Mouse (Mus musculus) liver, embryonic 14.5 days (tissue): ENCODE data around the gene Pou2f2. TPM values are rescaled to one million over a fixed set of nuclear protein-coding genes. Genes with fewer than 3 reads are reported as not detected.

Source experiments
- ATAC-seq: fragments of 200-750 bp; cut with Nextera tagmentation; 2 replicates; pipeline ENCODE4 v1.8.0; 2017; ENCODE audit warnings: moderate number of reproducible peaks, mild to moderate bottlenecking, moderate library complexity; ENCODE audit not compliant: insufficient read depth
- DNase-seq, 3 experiments: peaks; one replicate each; pipeline ENCODE4 v3.0.0-alpha.2; 2012 to 2013; ENCODE audit warnings: low read depth in 3 of 3, low spot score in 3 of 3
- H3K27ac ChIP-seq: fragments of 300-500 bp; sonication (generic); 2 replicates; pipeline ENCODE4 v1.5.1; 2014; ENCODE audit warnings: moderate library complexity, mild to moderate bottlenecking, control low read depth, inconsistent platforms
- H3K27me3 ChIP-seq: fragments of 300-500 bp; sonication (generic); 2 replicates; pipeline ENCODE4 v1.6.1; 2014; ENCODE audit warnings: mild to moderate bottlenecking, low read length, moderate library complexity; ENCODE audit not compliant: control insufficient read depth, insufficient read depth
- H3K36me3 ChIP-seq: fragments of 300-500 bp; sonication (generic); replicated peaks from 2 replicates; pipeline ENCODE4 v1.6.1; 2014; ENCODE audit warnings: low read depth; ENCODE audit not compliant: control insufficient read depth, insufficient read depth
- H3K4me1 ChIP-seq, 2 experiments: fragments of 200-500 bp in 1 of 2; fragments of 300-500 bp in 1 of 2; sonication (generic) in 1 of 2; replicated peaks; 2 replicates each; pipeline ENCODE4 v1.6.1; 2012 to 2014; ENCODE audit warnings: antibody characterized with exemption in 1 of 2, inconsistent platforms in 1 of 2, low read length in 1 of 2; ENCODE audit not compliant: control insufficient read depth in 2 of 2, insufficient read depth in 2 of 2
- H3K4me2 ChIP-seq: fragments of 300-500 bp; sonication (generic); 2 replicates; pipeline ENCODE4 v1.6.1; 2014; ENCODE audit warnings: low read depth, mild to moderate bottlenecking, control low read depth, moderate library complexity
- H3K4me3 ChIP-seq, 2 experiments: fragments of 200-500 bp in 1 of 2; fragments of 300-500 bp in 1 of 2; sonication (generic) in 1 of 2; 2 replicates each; pipeline ENCODE4 v1.5.1; 2012 to 2014; ENCODE audit warnings: low read depth in 2 of 2, low read length in 2 of 2, mild to moderate bottlenecking in 2 of 2, control low read depth in 1 of 2, inconsistent platforms in 1 of 2, moderate library complexity in 1 of 2; ENCODE audit not compliant: insufficient read depth in 1 of 2
- H3K9ac ChIP-seq: fragments of 300-500 bp; sonication (generic); replicated peaks from 2 replicates; pipeline ENCODE4 v1.6.1; 2014; ENCODE audit warnings: mild to moderate bottlenecking, control low read depth, moderate library complexity
- H3K9me3 ChIP-seq: fragments of 300-500 bp; sonication (generic); 2 replicates; pipeline ENCODE4 v1.6.1; 2016; ENCODE audit warnings: low read length, mixed read lengths; ENCODE audit not compliant: control insufficient read depth
- CTCF ChIP-seq: IDR thresholded peaks from 2 replicates; pipeline ENCODE4 v1.5.1; 2016; ENCODE audit warnings: antibody characterized with exemption, low read depth, control low read depth
- EP300 ChIP-seq: IDR thresholded peaks from 2 replicates; pipeline ENCODE4 v1.6.1; 2016; ENCODE audit warnings: antibody characterized with exemption, low read depth
- WGBS: fragments of 180-500 bp; shearing (Covaris S2); extraction: QIAGEN DNeasy Blood & Tissue Kit; methylation state at CpG from one replicate; pipeline ENCODE4 v1.1.7; 2014; ENCODE audit not compliant: insufficient replicate concordance; 5-methylcytosine and 5-hydroxymethylcytosine counted together
- polyA plus RNA-seq, 2 experiments: library from polyadenylated mRNA; depleted of rRNA in 1 of 2; stranded (reverse) in 1 of 2; unstranded in 1 of 2; fragments of >200 nt; fragmentation: Nextera tagmentation in 1 of 2; extraction: Ambion mirVana in 1 of 2; gene quantifications; 2 replicates each; pipeline versions ENCODE4 v1.2.1 to v1.2.3; 2012 to 2014

Pou2f2 gene
- polyA plus RNA-seq, 2 experiments, result 0.73 to 0.94 TPM

GRCm38 (mm10) chr7:25181814-25182213 lies 2.3 kb upstream of the Pou2f2 start:
- no peaks in the 10 kb centered on the region for H3K36me3 ChIP-seq
- H3K9ac ChIP-seq, result no peak overlapping the region
- no peak for ATAC-seq
- 8% methylated on average over 21 of the region's 21 CpGs for WGBS
- H3K4me3 ChIP-seq, result no peak overlapping the region
- no peak for DNase-seq
- peak overlapping the region; percentile 36 for H3K4me2 ChIP-seq
- H3K9me3 ChIP-seq, result no peaks in the 10 kb centered on the region
- H3K27me3 ChIP-seq, result peaks cover 63% of the 10 kb centered on the region
- no peak for TF ChIP-seq EP300
- TF ChIP-seq CTCF, result no peak
- peaks cover 0 to 2% of the 10 kb centered on the region in 2 experiments; a peak in 2 of 4 replicates for H3K4me1 ChIP-seq
- H3K27ac ChIP-seq, result no peak overlapping the region

GRCm38 (mm10) chr7:25181331-25181790 lies 1.8 kb upstream of the Pou2f2 start:
- Histone ChIP-seq H3K4me3 (no peak overlapping the region), H3K4me2 (peak overlapping the region; percentile 36), H3K36me3 (no peaks in the 10 kb centered on the region), H3K27ac (no peak overlapping the region), H3K9me3 (no peaks in the 10 kb centered on the region), H3K27me3 (peaks cover 68% of the 10 kb centered on the region), H3K9ac (no peak overlapping the region), H3K4me1 (peaks cover 0 to 2% of the 10 kb centered on the region in 2 experiments; a peak in 2 of 4 replicates)
- under 1% methylated on average over 15 of the region's 15 CpGs for WGBS
- no peak for DNase-seq
- TF ChIP-seq CTCF (peak; percentile 91), EP300 (no peak)
- ATAC-seq, result peak; percentile 41; the same call in 1 of the 2 replicates

- Histone ChIP-seq H3K9ac (no peak overlapping the region), H3K4me2 (no peak overlapping the region), H3K4me3 (no peak overlapping the region), H3K27ac (no peak overlapping the region), H3K27me3 (peaks cover 74% of the 10 kb centered on the region), H3K36me3 (no peaks in the 10 kb centered on the region), H3K4me1 (peaks cover 0 to 2% of the 10 kb centered on the region in 2 experiments; a peak in 2 of 4 replicates), H3K9me3 (no peaks in the 10 kb centered on the region)
- ATAC-seq (no peak), DNase-seq (no peak)
- no peak for TF ChIP-seq CTCF
- no peak for TF ChIP-seq EP300
- WGBS, result under 1% methylated on average over 6 of the region's 6 CpGs
Measured at GRCm38 (mm10) chr7:25180512-25180911, 986 bp upstream of the Pou2f2 start.

DNA sequence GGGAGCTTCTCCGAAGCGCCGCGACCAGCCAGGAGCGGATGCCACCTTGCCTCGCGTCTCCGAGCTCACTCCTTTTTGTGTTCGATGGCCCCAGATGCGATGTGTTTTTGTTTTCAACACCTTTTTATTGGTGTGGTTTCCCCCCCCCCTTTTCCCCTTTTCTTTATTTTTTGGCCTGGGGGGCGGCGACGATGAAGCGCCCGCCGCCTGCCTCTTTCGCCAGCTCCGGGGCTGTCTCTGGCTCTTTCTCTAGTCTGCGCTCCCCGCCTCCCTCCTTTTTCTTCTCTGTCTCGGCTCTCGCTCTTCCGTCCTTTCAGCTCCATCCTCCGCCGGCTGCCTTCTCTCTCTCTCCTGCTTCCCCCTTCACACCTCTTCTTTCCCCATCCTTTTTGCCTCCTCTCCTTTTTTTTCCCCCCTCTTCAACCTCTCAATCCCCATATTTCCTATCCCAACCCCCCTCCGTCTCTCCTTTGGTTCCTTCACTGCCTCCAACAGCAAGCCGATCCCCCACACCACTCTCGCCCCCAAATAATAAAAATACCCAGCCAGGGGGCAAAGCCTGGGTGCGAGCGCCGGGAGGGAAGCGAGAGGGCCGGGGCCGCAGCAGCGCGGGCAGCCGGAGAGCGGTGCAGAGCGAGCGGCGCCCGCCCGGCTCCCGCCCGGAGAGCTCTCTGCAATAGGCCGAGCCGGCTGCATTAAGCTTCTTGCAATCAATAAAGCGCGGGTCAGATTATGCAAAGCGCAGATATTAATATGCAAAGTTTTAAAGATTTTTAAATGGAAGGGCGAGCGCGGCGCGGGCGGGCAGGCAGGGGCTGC lies 530 bp downstream of the Pou2f2 start:
- peaks cover 0 to 2% of the 10 kb centered on the region in 2 experiments; a peak in 1 of 4 replicates for H3K4me1 ChIP-seq
- no peak overlapping the region for H3K9ac ChIP-seq
- no peak for ATAC-seq
- no peaks in the 10 kb centered on the region for H3K9me3 ChIP-seq
- peak overlapping the region in 1 of 2 experiments; percentile 33; a peak in 2 of 4 replicates for H3K4me3 ChIP-seq
- no peak for TF ChIP-seq CTCF
- TF ChIP-seq EP300, result no peak
- WGBS, result 2% methylated on average over 56 of the region's 56 CpGs
- H3K4me2 ChIP-seq, result peak overlapping the region; percentile 45
- no peaks in the 10 kb centered on the region for H3K36me3 ChIP-seq
- H3K27ac ChIP-seq, result no peak overlapping the region
- DNase-seq, result no peak
- peaks cover 78% of the 10 kb centered on the region for H3K27me3 ChIP-seq

GRCm38 (mm10) chr7:25178317-25178716 lies 1.2 kb downstream of the Pou2f2 start:
- Histone ChIP-seq H3K9me3 (no peaks in the 10 kb centered on the region), H3K9ac (no peak overlapping the region), H3K27me3 (peaks cover 78% of the 10 kb centered on the region), H3K36me3 (no peaks in the 10 kb centered on the region), H3K4me1 (peaks cover 0 to 2% of the 10 kb centered on the region in 2 experiments; a peak in 1 of 4 replicates), H3K27ac (no peak overlapping the region), H3K4me3 (no peak overlapping the region), H3K4me2 (no peak overlapping the region)
- DNase-seq (no peak), ATAC-seq (no peak)
- WGBS, result 2% methylated on average over 17 of the region's 17 CpGs
- TF ChIP-seq CTCF (no peak), EP300 (no peak)
